Mouse (Mus musculus) megakaryocyte, adult 5-6 weeks (primary cell): ENCODE data around the gene Kmt2a. TPM values are rescaled to one million over a fixed set of nuclear protein-coding genes. Genes with fewer than 3 reads are reported as not detected.
"Not testable (repeated sequence)": the region's sequence is repeated elsewhere in the genome, so short reads cannot be mapped to it uniquely, and the experiment has no call there.

Source experiments
- ATAC-seq: 2 replicates; pipeline ENCODE4 v1.8.0; 2016; ENCODE audit warnings: mild to moderate bottlenecking, inconsistent platforms; ENCODE audit not compliant: poor library complexity, severe bottlenecking
- total RNA-seq, 2 experiments: library from RNA; stranded (forward) in 1 of 2; stranded (reverse) in 1 of 2; fragments of 153-499, 151-499 nt in 1 of 2; fragments of 221-1000, 200-1000 nt in 1 of 2; gene quantifications; 2 replicates each; pipeline versions ENCODE4 v1.2.3 to v1.2.4; 2015 to 2017

Gene Kmt2a
- total RNA-seq, 2 experiments from 2014 or later = 5.5 to 32.8 TPM

DNA sequence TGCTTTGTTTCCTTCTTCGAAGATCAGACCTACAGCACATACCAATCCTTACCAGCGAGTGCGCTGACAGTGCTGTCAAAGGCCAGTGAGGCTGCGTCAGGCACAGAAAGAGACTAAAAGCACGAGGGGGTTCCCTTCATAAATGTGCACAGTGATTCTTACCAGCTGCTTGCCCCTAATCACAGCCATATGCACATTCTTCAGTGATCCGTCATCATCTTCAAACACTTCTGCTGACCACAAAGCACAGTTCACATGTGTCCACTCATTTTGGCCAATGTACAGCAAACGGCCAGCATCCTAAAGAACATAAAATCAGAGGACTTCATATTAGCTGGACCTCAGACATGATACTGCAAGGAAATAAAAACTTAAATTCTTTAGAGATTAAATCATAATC is 54.4 kb downstream of the Kmt2a start:
- no peak for ATAC-seq

DNA sequence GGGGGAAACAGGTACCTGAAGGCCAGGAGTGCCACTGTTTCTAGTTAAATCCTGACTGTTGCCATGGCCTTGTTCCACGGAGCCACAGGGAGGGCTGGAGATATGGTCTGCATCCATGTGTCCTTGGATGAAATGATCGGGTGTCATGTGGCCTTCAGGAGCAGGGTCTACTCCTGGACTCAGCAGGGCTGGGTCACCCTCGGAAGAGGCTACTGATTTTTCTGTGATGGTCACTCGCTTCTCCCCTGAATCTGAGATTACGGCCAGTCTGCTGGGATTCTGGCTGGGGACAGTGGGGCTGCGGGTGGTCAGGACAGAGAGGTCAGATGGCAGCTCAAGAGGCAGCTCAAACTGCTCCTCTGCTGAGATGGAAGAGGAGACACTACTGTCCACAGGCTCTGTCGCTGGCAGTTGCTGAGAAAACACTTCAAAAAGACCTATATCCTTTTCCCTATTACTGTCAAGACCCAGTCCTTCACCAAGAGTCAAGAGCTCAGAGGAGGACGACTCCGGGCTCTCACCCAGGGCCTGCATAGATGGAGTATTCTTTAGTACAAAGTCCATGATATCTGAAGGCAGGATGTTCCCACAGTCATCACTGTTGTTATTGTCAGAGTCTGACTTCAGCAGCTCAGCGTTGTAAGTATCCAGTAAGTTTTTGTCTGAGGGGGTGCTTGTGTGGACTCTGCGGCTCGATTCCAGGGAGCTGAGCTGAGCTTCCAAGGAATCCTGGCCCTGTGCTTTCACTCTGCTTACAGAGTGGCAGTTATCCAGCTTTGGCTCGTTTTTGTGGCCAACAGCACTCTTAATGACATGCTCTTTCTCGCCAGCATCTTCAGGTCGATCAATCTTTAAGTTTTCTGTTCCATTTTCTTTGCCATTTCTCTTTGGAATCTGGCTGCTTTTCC is 60.9 kb downstream of the Kmt2a start:
- ATAC-seq = no peak

DNA sequence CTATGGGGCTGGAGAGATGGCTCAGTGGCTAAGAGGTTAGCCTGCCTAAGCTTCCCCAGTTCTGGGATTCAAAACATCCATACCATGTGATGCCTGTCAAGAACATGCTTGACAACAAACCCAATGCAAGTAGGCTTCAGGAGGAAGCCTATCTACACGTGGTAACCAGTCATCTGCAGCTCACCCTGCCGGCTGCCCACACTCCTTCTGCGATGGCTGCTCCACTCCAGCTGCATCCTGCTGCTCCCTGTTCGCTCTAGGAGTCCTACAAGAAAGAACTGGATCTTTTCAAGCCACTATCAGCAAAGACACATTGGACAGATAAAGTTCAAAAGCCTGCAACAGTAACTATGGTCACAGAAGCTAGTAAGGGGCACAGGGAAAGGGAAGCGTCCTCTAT is 63.6 kb downstream of the Kmt2a start:
- no peak for ATAC-seq

DNA sequence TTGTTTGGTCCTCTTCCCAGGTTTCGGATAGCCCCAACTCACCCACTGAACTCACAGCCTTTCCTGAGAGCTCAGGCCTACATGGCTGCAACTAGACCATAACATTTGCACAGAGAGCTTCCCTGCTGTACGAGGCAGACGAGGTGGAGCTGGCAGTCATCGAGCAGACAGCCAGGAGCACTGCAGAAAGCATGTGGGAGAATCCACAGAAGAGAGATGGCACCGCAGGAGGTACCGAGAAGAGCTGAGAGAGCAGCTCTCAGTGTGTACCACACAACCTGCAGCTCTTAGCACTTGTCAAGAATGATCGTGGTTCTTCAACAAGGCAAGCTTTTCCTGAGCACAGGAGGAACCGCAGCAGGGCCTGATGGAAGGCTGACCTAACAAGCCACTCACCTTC is 66.9 kb downstream of the Kmt2a start:
- ATAC-seq = no peak

DNA sequence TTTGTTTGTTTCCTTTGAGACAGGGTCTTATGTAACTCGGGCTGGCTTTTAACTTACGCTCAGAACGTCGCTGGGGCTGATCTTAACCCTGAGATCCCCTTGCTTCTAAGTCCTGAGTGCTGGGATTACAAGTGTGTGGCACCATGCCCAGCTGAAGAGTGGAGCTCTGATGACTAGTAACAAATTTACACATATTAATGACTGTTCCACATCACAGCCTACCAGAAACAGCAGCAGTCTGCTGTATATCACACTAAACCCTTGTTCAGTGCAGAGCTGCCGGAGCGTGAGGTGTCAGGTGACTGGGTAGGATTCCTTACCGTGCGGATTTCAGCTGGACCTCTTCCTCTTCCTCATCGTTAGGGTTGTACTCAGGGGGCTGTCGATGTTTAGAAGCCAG is 70.8 kb downstream of the Kmt2a start:
- ATAC-seq = no peak

DNA sequence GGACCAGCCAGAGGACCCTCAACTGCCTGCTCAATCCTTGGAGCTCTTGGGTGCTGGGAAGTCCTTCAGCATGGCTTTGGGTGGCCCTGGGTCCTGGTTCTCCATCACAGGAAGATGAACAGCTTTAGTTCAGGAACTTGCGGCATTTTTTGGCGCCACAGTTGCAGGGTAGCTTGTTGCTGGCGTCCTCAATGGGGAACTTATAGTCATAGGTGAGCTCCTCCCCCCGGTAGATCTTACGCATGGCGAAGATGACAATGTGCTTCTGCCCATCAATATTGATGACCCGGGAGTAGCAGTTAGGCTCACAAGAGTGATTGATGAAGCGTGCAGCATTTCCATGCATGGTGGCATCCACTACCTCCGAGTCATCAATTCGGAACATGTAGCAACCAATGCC is 73.3 kb downstream of the Kmt2a start:
- no peak for ATAC-seq

DNA sequence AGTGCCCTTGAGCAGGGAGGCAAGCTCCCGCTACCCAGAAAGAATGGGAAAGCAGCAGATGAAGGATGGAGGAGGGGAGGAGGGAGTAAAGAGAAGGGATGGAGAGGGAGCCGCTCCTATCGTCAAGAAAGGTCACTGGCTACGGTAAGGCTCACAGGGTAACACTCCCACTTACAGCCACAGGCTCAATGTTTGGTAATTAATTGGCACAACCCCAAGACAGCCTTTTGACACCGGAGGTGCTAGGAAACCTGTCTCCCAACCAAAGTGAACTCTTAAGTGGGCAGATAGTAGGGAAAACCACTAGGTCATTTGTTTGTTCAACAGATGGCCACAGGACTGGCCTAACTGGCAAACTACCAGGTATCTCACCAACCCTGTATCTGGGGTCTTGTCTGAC is 74.0 kb downstream of the Kmt2a start:
- ATAC-seq = no peak

DNA sequence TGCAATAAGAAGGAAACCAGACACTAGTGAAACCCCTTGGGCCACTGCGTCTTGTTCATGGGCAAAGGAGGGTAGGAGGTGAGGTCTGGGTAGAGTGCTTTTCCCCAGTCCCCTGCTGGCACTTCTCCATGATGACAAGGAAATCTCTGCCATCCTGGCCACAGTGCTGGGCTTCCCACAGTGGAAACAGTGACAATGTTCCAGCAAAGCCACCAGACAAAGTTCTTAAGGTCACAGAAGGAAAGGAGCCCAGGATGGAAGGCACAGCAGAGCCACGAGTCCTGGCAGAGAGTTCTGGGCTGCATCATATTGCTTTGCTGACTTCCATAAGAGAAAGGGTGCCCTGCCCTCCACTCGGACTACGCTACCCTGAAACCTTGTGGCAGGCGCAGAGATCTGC is 75.6 kb downstream of the Kmt2a start:
- no peak for ATAC-seq

DNA sequence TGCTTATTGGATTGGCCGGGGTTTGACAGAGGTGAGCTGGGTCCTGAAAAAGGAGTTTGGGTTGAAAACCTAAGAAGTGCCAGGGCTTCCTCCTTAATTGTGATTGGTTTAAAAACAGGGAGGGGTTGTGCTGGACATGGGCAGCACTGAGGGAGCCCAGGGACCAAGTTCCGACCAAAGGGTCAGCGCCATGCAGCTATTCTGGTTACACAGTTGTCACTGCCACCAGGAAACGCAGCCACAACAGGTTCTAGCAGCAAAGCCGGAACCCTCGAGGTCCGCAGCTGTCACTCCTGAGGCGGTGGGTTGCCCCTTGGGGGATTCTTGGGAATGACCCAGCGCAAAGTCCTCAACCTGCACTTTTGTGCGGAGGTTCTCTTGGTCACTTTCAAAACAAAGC is 76.4 kb downstream of the Kmt2a start:
- no peak for ATAC-seq

DNA sequence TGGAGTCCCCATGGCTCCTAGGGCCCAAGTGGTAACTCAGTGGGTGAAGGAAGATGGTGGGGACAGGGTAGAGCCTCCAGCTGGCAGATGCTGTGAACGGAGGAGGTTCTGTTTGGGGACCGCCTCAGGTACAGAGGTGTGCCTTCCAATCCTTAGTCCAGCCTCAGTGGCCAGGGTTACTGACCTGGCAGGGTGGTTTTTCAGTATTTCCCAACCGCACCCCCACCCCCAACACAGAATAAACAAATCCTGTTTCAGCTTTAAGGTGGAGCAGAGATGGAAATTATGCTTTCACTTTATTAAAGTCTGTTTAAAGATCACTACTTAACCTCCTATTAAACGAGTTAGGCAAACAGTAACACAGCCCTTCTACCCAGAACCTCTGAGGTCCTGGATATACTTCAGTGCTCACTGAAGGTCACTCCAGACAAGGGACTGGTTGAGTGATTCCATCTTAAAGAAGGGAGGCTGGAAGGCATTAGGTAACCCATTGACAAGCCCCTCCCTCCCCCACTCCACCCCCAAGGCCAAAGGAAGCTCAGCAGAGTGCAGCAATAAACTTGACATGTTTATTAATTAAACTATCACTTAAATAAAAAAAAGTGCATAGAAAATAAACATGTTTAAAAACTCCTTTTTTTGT is 78.2 kb downstream of the Kmt2a start, which contains the start of gene Ttc36:
Gene Ttc36, minus strand, starts transcription at position 265 of the 643 bp plus-strand sequence.
- ATAC-seq = no peak

DNA sequence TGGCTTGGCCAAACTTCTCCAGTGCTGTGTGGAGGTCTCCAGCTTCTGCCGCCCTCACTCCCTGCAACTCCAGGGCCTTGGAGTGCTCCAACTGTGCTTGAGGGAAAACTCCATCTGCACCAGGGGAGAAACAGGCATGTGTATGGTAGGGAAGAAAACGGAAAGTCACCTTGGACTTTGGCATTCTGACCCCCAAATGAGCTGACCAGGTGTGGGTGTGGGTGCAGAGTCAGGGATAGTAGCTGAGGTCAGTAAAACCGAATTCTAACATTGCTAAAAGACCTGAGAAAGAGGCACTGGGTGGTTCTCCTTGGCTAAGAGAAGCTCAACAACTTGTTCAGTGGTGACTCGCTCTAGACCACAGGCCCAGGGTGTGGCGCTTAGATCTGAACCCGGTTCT is 79.4 kb downstream of the Kmt2a start:
- ATAC-seq = peak; percentile 29; the same call in 1 of the 2 replicates

DNA sequence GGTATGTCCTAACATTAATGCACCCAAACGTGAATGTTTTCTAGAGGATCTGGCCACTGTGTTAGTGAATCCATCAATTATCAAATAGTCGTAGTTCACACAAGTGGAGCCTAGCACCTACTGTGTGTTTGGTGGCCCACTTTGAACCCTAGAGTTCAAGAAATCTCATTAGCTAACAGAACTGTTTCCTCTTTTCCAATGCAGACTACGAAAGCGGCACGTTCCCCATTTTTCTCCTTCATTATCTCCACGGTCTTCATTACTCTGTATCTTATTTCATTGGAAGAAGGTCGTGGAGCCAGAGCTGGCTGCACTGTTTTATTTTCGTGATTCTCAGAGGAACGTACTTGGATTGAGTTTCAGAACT is 81.2 kb downstream of the Kmt2a start:
- 0 out of 2 replicates have a peak, but pooled peaks have one; percentile 23 for ATAC-seq

DNA sequence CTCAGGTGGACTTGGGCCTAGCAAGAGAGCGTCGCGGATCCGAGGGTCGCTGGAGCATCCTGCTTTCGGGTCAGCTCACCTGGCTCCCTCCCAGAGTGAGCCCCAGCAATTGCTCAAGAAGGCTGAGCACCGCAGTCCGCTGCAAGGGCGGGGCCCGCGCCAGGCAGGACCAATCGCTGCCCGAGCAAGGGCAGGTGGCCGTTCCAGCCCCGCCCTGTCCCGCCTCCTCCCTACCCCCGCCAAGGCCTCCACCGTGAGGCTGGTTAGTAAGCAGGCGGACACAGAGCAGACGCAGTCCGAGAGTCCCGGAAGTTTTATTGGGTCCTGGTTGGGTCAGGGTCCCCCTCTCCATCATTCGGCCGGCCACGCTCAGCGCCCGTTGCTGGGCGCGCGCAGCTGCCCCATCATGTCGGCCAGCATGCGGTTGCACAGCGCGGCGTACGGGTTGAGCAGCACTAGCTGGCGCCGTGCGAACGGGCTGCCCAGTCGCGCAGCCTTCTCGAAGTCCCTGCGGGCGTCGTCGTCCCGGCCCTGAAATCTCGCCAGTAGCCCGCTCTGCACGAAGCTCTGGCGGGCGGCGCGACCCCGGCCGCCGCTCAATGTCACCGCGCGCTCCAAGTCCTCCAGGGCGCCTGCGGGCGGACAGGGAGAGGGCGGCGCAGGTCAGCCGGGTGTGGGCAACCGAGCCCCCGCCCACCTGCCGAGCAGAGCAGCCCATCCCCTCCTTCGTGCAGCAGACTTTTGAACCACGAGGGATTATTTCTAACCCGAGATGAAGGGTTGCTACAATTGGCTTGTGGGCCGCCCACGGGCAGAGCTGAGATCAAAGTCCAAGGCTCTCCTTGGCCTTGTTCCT is 81.8 kb downstream of the Kmt2a start, which contains the start of gene Tmem25:
Gene Tmem25, minus strand, starts transcription at position 206 of the 856 bp plus-strand sequence.
- ATAC-seq = peak; percentile 91

DNA sequence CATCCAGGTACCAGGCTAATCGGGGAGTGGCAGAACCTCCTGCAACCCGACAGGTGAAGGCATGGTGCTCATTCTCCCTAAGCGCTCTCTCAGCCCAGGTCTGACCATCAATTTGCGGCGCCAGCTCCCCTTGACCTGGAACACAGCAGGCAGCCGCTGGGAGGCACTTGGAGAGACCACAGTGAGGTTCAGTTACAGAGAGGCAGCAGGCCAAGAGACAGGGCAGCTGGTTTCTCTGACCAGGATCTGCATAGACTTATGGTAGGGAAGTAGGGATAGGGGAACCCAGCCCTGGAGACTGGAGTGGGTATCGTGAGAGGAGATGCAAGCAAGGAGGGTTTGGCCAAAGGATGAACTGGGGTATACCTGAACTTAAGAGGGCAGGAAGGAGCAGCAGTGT is 82.8 kb downstream of the Kmt2a start:
- ATAC-seq = no peak

DNA sequence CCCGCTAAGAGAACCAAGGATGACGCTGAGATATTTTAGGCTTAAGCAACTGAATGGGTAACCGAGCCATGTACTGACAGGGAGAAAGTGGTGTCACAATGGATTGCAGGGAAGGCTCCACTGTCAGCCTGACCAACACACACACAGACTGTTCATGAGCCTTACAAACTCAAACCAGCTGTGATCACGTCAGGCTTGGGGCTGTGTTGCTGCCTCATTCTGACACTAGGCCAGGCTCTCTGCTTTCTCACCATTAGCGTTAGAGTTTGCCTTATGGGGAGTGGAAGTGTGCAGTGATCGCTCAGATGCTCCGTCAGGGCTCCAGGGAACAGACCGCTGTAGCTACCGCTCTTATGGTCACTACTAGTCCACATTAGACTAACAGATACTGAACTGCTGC is 88.3 kb downstream of the Kmt2a start:
- no peak for ATAC-seq

DNA sequence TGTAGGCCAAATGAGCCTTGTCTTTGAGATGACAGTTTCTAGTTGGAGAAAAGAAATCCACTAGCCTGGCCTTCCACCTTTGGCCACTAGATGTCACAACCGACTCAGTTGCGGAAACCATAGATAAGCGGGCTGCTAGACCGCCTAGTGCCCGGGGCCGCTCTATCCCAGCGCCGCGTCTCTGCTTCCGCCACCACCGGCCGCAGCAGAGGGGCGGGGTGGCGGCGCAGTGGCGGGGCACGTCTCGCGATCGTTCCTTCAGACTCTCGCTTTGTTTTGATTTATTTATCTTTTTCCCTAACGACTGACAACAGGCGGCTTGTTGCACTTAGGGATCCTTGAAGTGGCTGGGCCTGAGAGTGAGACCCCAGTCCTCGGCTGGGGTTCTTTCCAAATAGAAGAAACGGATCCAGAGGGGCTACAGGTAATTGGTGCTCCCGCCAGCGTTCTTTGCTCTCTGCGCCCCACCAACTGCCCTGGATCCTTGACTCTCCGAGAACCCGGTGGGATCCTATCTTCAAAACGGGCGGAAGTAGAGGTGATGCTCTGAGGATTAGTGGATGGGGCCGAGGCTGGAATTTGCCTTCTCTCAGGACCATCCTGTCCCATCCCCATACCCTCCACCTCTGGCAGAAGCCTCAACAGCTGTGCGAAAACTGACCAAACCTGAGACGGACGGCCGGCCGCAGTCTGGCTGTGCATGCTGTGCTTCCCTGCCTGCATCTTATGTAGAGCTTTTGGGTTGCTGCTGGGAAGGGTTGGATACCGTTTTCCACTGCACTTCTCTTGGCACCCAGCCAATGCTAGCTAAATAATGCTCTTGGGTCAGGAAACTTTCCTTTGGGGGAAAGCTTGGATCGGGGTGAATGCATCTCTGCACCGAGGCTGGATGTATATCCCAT is 108.1 kb downstream of the Kmt2a start:
- peak; percentile 100 for ATAC-seq

DNA sequence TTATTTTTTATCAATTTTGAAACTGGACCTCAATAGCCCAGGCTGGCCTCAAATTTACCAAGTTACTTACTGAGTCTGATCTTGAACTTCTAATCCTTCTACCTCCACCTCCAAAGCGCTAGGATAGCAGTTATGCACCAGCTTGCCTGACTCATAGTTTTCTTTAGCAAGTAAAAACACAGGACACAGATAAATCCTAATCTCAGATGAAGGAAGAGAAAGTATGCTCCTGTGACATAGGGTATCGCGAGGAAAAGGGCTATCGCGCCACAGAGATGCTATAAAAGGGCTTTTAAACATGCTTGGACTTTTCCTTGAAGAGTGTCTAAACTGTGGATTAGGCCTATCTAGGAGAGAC is 108.7 kb downstream of the Kmt2a start:
- no peak for ATAC-seq

DNA sequence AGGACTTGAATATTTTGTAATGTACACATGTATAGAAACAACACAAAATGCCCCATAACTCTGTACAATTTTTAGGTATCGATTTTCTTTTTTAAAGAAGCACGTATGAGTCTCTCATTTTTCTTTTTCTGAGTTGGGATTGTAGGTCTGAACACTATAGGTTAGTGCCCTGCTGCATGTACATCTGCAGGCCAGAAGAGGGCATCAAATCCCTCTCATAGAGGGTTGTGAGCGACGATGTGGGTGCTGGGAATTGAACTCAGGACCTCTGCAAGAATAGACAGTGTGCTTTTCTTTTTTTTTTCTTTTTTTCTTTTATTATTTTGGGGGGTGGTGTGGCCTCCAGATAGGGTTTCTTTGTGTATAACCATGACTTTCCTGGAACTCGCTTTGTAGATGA is 109.7 kb downstream of the Kmt2a start:
- no peak for ATAC-seq

DNA sequence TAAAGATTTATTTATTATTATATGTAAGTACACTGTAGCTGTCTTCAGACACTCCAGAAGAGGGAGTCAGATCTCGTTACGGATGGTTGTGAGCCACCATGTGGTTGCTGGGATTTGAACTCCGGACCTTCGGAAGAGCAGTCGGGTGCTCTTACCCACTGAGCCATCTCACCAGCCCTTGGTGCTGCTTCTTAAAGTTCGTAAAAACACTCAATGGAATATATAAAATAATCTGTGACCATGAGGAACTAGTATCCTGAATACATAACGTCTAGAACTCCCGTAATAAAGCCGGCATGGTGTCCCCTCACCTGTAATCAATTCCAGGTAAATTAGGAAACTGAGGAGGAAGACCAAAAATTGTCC is 113.1 kb downstream of the Kmt2a start:
- not testable (repeated sequence) for ATAC-seq
